Comparison of ENCODE assay signal across 9 mouse cellular contexts in genomic region chr15:57408498-57408897, GRCm38 (mm10).
DNase-seq lines count a peak whose midpoint lies in the region; ATAC-seq lines count a peak whose summit lies in the region.
"Had no signal": no experiment of that assay in that cellular context is flagged by ENCODE, and none has a peak within 500 bp of the region (broad histone marks: within the 10 kb centered on the region; RNA-seq: fewer than 3 reads in every experiment).

No protein-coding gene starts in this region.

- H3K27me3 ChIP-seq in forebrain, embryonic 13.5 days, result no peaks in the 10 kb centered on the region
- no peaks in the 10 kb centered on the region for H3K27me3 ChIP-seq in limb, embryonic 12.5 days
- H3K27me3 ChIP-seq: neural tube, embryonic 13.5 days had no signal

- peak; percentile 6 for DNase-seq in left cerebral cortex, adult 11 months (ENCODE audit: low spot score)
- no peak for DNase-seq in left cerebral cortex, postnatal 4 days
- peak; percentile 1 for DNase-seq in WW6 (ENCODE audit: low read depth, low spot score)
- DNase-seq in c-Kit-positive CD71-positive TER-119-positive erythroid progenitor cells, embryonic 14.5 days (ENCODE audit: low spot score), result no peak
- no peak for DNase-seq in gastrocnemius, postnatal 25 days
- DNase-seq in thymus, postnatal 10 days (ENCODE audit: low spot score in 2 of 2), result no peak

- no peak overlapping the region for H3K9ac ChIP-seq in forebrain, embryonic 13.5 days
- H3K9ac ChIP-seq in limb, embryonic 12.5 days (replicated peaks), result no peak overlapping the region
- H3K9ac ChIP-seq: neural tube, embryonic 13.5 days had no signal

- peak; percentile 72 for ATAC-seq in forebrain, embryonic 13.5 days
- ATAC-seq in limb, embryonic 12.5 days (ENCODE audit: insufficient number of reproducible peaks, insufficient read depth, low FRiP score, low TSS enrichment, low read depth), result peak; percentile 42; the same call in 1 of the 2 replicates

- H3K36me3 ChIP-seq in forebrain, embryonic 13.5 days (ENCODE audit: poor library complexity, severe bottlenecking), result no peaks in the 10 kb centered on the region
- H3K36me3 ChIP-seq in limb, embryonic 12.5 days, result no peaks in the 10 kb centered on the region
- H3K36me3 ChIP-seq: neural tube, embryonic 13.5 days had no signal

- no peak overlapping the region for H3K27ac ChIP-seq in forebrain, embryonic 13.5 days
- H3K27ac ChIP-seq in limb, embryonic 12.5 days, result no peak overlapping the region
- H3K27ac ChIP-seq: neural tube, embryonic 13.5 days had no signal

- no peak overlapping the region for H3K4me2 ChIP-seq in forebrain, embryonic 13.5 days
- H3K4me2 ChIP-seq in limb, embryonic 12.5 days, result no peak overlapping the region
- H3K4me2 ChIP-seq: neural tube, embryonic 13.5 days had no signal

- intact Hi-C loops in left cerebral cortex, postnatal 4 days (cut with DNase I), result loop anchor here (5.0 to 10.0 kb wide), 3 partner anchors 704 to 1341 kb away; no protein-coding TSS in a partner anchor

- no peaks in the 10 kb centered on the region for H3K4me1 ChIP-seq in forebrain, embryonic 13.5 days
- H3K4me1 ChIP-seq in limb, embryonic 12.5 days (replicated peaks), result no peaks in the 10 kb centered on the region
- H3K4me1 ChIP-seq: neural tube, embryonic 13.5 days had no signal

- WGBS in forebrain, embryonic 13.5 days, result 42% methylated on average over 2 of the region's 2 CpGs
- 56% methylated on average over 2 of the region's 2 CpGs for WGBS in limb, embryonic 12.5 days

- H3K4me3 ChIP-seq in forebrain, embryonic 13.5 days, result no peak overlapping the region
- H3K4me3 ChIP-seq in limb, embryonic 12.5 days (replicated peaks), result no peak overlapping the region
- H3K4me3 ChIP-seq: neural tube, embryonic 13.5 days had no signal

- no peaks in the 10 kb centered on the region for H3K9me3 ChIP-seq in forebrain, embryonic 13.5 days (replicated peaks)
- no peaks in the 10 kb centered on the region for H3K9me3 ChIP-seq in limb, embryonic 12.5 days
- H3K9me3 ChIP-seq: neural tube, embryonic 13.5 days had no signal

Comparison
In these comparisons a context has a peak if more than half of its experiments do, and no peak if none do; other contexts are left out.
1. DNase-seq: peak in left cerebral cortex, adult 11 months (single experiment) and WW6 (single experiment); none in left cerebral cortex, postnatal 4 days (single experiment), c-Kit-positive CD71-positive TER-119-positive erythroid progenitor cells, embryonic 14.5 days (single experiment), gastrocnemius, postnatal 25 days (single experiment) and thymus, postnatal 10 days (0 of 2).